Mouse (Mus musculus) ES-Bruce4 (cell line): ENCODE data around the gene Eme1.

Experiments used
- CTCF ChIP-seq: IDR thresholded peaks from one replicate; pipeline ENCODE4 v1.8.1; 2011; ENCODE audit warnings: low read depth, low read length
- EP300 ChIP-seq: IDR thresholded peaks from 2 replicates; pipeline ENCODE4 v1.6.1; 2011; ENCODE audit warnings: low read depth, low read length; ENCODE audit not compliant: insufficient read depth
- POLR2A ChIP-seq: IDR thresholded peaks from one replicate; pipeline ENCODE4 v1.8.1; 2011; ENCODE audit warnings: low read length; ENCODE audit not compliant: insufficient read depth

DNA sequence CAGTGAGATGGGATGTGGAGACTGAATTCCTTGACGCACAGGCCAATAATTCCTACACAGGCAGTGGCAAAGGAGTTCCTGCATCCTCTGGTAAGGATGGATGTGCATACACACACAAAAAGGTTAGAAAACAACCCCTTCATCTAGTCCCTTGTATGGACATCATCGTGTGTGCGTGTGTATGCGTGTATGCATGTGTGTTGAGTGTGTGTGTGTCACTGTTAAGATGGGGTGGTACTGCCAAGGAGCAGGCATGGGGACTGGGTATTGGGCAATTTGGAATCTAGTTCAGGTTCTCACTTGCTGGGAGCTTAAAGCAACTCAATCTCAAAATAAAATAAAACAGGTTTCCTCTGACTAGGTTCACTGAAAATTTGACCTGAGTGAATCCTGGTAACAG, 7.3 kb downstream of the Eme1 start:
- TF ChIP-seq CTCF: no peak
- no peak for TF ChIP-seq POLR2A
- no peak for TF ChIP-seq EP300
